9 mouse cellular contexts compared by ENCODE assay signal in the genomic region with DNA sequence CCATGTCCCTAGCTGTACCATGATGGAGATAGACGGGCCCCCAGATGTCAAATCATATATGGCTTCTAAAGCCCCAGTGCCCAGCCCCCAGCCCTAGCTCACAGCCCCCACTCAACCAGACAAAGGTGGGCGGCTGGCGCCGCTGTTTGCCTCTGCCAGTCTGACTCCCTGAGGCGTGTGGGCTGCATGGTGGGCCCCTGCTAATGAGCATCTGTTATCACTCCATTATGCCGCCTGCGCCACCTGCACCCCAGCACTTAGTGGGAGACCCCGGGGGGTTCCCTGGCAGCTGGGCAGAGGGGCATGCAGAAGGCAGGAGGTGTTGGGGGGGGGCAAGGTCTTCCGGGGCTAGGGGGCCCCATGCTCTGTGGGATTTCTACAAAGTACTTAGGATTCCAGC. TPM values are rescaled to one million over a fixed set of nuclear protein-coding genes. Genes with fewer than 3 reads are reported as not detected.
DNase-seq lines count a peak whose midpoint lies in the region; ATAC-seq lines count a peak whose summit lies in the region.
"Had no signal": no experiment of that assay in that cellular context is flagged by ENCODE, and none has a peak within 500 bp of the region (broad histone marks: within the 10 kb centered on the region; RNA-seq: fewer than 3 reads in every experiment).

No protein-coding gene starts in this region.

- DNase-seq in left cerebral cortex, postnatal 4 days = peak; percentile 66
- DNase-seq in left cerebral cortex, postnatal 14 days (ENCODE audit: low spot score in 2 of 2) = no peak
- DNase-seq in forebrain, embryonic 11.5 days (ENCODE audit: low spot score) = peak; percentile 72
- DNase-seq in right cerebral cortex, postnatal 4 days = no peak
- no peak for DNase-seq in gastrocnemius, postnatal 25 days
- no peak for DNase-seq in urinary bladder, postnatal 10 days (ENCODE audit: low spot score)

- H3K9ac ChIP-seq in forebrain, embryonic 11.5 days (ENCODE audit: low read length) = no peak overlapping the region
- H3K9ac ChIP-seq in limb, embryonic 12.5 days (replicated peaks) = no peak overlapping the region
- H3K9ac ChIP-seq in stomach, embryonic 14.5 days (replicated peaks; ENCODE audit: low read depth, low read length) = peak overlapping the region; percentile 34

- no peaks in the 10 kb centered on the region for H3K9me3 ChIP-seq in forebrain, embryonic 11.5 days (ENCODE audit: control insufficient read depth, low read length)
- H3K9me3 ChIP-seq in limb, embryonic 12.5 days = no peaks in the 10 kb centered on the region
- no peaks in the 10 kb centered on the region for H3K9me3 ChIP-seq in stomach, embryonic 14.5 days (ENCODE audit: control insufficient read depth, low read depth, low read length)

- peaks cover 4% of the 10 kb centered on the region; the same call in 1 of the 2 replicates for H3K27me3 ChIP-seq in forebrain, embryonic 11.5 days (ENCODE audit: control insufficient read depth, insufficient read depth, low read length)
- peaks cover 35% of the 10 kb centered on the region for H3K27me3 ChIP-seq in limb, embryonic 12.5 days
- H3K27me3 ChIP-seq in stomach, embryonic 14.5 days (ENCODE audit: control insufficient read depth, insufficient read depth, low read length) = no peaks in the 10 kb centered on the region

- no peaks in the 10 kb centered on the region for H3K36me3 ChIP-seq in forebrain, embryonic 11.5 days (ENCODE audit: control insufficient read depth, insufficient read depth, low read length)
- H3K36me3 ChIP-seq in limb, embryonic 12.5 days = no peaks in the 10 kb centered on the region
- no peaks in the 10 kb centered on the region for H3K36me3 ChIP-seq in stomach, embryonic 14.5 days (ENCODE audit: control insufficient read depth, insufficient read depth, low read length)

- WGBS in forebrain, embryonic 11.5 days = 39% methylated on average over 9 of the region's 9 CpGs
- 37% methylated on average over 9 of the region's 9 CpGs for WGBS in limb, embryonic 12.5 days
- WGBS in stomach, embryonic 14.5 days = 43% methylated on average over 9 of the region's 9 CpGs

- H3K4me2 ChIP-seq in forebrain, embryonic 11.5 days (ENCODE audit: low read depth, low read length, severe bottlenecking) = no peak overlapping the region
- peak overlapping the region; percentile 49 for H3K4me2 ChIP-seq in limb, embryonic 12.5 days
- peak overlapping the region; percentile 49 for H3K4me2 ChIP-seq in stomach, embryonic 14.5 days (replicated peaks; ENCODE audit: low read depth, low read length)

- ATAC-seq in forebrain, embryonic 11.5 days (replicated peaks; ENCODE audit: low FRiP score) = peak; percentile 61
- ATAC-seq in limb, embryonic 12.5 days (ENCODE audit: insufficient number of reproducible peaks, insufficient read depth, low FRiP score, low TSS enrichment, low read depth) = no peak
- no peak for ATAC-seq in stomach, embryonic 14.5 days (ENCODE audit: insufficient number of reproducible peaks, insufficient read depth, low FRiP score, low read depth)

- no peak overlapping the region for H3K4me3 ChIP-seq in forebrain, embryonic 11.5 days (ENCODE audit: low read depth, low read length)
- H3K4me3 ChIP-seq in limb, embryonic 12.5 days (replicated peaks) = peak overlapping the region; percentile 29; the same call in 1 of the 2 replicates
- H3K4me3 ChIP-seq in stomach, embryonic 14.5 days (ENCODE audit: low read depth, low read length) = peak overlapping the region; percentile 27

- peaks cover 23% of the 10 kb centered on the region for H3K4me1 ChIP-seq in forebrain, embryonic 11.5 days (replicated peaks; ENCODE audit: control insufficient read depth, insufficient read depth, low read length)
- peaks cover 23% of the 10 kb centered on the region for H3K4me1 ChIP-seq in limb, embryonic 12.5 days (replicated peaks)
- peaks cover 10% of the 10 kb centered on the region for H3K4me1 ChIP-seq in stomach, embryonic 14.5 days (ENCODE audit: control insufficient read depth, insufficient read depth, low read length)

- no peak overlapping the region for H3K27ac ChIP-seq in forebrain, embryonic 11.5 days (ENCODE audit: low read depth, low read length)
- H3K27ac ChIP-seq in limb, embryonic 12.5 days = no peak overlapping the region
- peak overlapping the region; percentile 95 for H3K27ac ChIP-seq in stomach, embryonic 14.5 days (ENCODE audit: low read length)

- intact Hi-C loops in left cerebral cortex, postnatal 4 days (cut with DNase I) = no loop called here
- intact Hi-C loops in left cerebral cortex, postnatal 14 days (cut with DNase I) = no loop called here

RNA-seq across cellular contexts. Expression of a gene that starts 3.6 kb away (rescaled TPM):
- total RNA-seq in left cerebral cortex, postnatal 4 days (2021) = 100 to 1,000 TPM; 125 to 153 TPM
- 100 to 1,000 TPM in 1 of 2 experiments, 10 to 100 TPM in 1; 93.3 to 110 TPM for total RNA-seq in left cerebral cortex, postnatal 14 days (2021)
- 177 and 184 TPM in 2 replicates for polyA plus RNA-seq in forebrain, embryonic 11.5 days (2014; fragmentation: Nextera tagmentation; extraction: Ambion mirVana)
- polyA plus RNA-seq in limb, embryonic 12.5 days (2016; fragmentation: Nextera tagmentation; extraction: Ambion mirVana) = 7.0 and 7.1 TPM in 2 replicates
- 43.8 and 50.9 TPM in 2 replicates for polyA plus RNA-seq in stomach, embryonic 14.5 days (2014; fragmentation: Nextera tagmentation; extraction: Ambion mirVana)
- total RNA-seq in gastrocnemius, postnatal 25 days (2021) = 10 to 100 TPM; 16.7 to 22.6 TPM

RNA-seq across cellular contexts. Expression of a gene that starts 39.4 kb away (rescaled TPM):
- total RNA-seq in left cerebral cortex, postnatal 4 days (2021) = 1 to 10 TPM; 1.1 to 2.1 TPM
- total RNA-seq in left cerebral cortex, postnatal 14 days (2021) = under 1 TPM; 0.68 to 0.89 TPM
- polyA plus RNA-seq in forebrain, embryonic 11.5 days (2014; fragmentation: Nextera tagmentation; extraction: Ambion mirVana) = 2.9 and 3.2 TPM in 2 replicates
- polyA plus RNA-seq in limb, embryonic 12.5 days (2016; fragmentation: Nextera tagmentation; extraction: Ambion mirVana) = 2.2 and 2.7 TPM in 2 replicates
- polyA plus RNA-seq in stomach, embryonic 14.5 days (2014; fragmentation: Nextera tagmentation; extraction: Ambion mirVana) = 3.8 and 4.5 TPM in 2 replicates
- under 1 TPM; 0.41 to 0.86 TPM for total RNA-seq in gastrocnemius, postnatal 25 days (2021)
- total RNA-seq: MEL had no signal

RNA-seq across cellular contexts. Expression of a gene that starts 54.6 kb away (rescaled TPM):
- total RNA-seq in left cerebral cortex, postnatal 4 days (2021) = under 1 TPM in 1 of 2 experiments, not detected in 1; 0.74 TPM
- total RNA-seq in left cerebral cortex, postnatal 14 days (2021) = not detected
- 0.12 and 0.20 TPM in 2 replicates for polyA plus RNA-seq in forebrain, embryonic 11.5 days (2014; fragmentation: Nextera tagmentation; extraction: Ambion mirVana)
- polyA plus RNA-seq in limb, embryonic 12.5 days (2016; fragmentation: Nextera tagmentation; extraction: Ambion mirVana) = 0.23 TPM in 1 of 2 replicates, not detected in the other
- 0.25 and 0.36 TPM in 2 replicates for polyA plus RNA-seq in stomach, embryonic 14.5 days (2014; fragmentation: Nextera tagmentation; extraction: Ambion mirVana)
- total RNA-seq in gastrocnemius, postnatal 25 days (2021) = not detected

Comparison
In these comparisons a context has a peak if more than half of its experiments do, and no peak if none do; other contexts are left out.
1. DNase-seq: peak in left cerebral cortex, postnatal 4 days (single experiment) and forebrain, embryonic 11.5 days (single experiment); none in left cerebral cortex, postnatal 14 days (0 of 2), right cerebral cortex, postnatal 4 days (single experiment), gastrocnemius, postnatal 25 days (single experiment) and urinary bladder, postnatal 10 days (single experiment).
2. RNA of a gene that starts 3.6 kb away (total RNA-seq): 125 to 153 TPM in left cerebral cortex, postnatal 4 days and 93.3 to 110 TPM in left cerebral cortex, postnatal 14 days; 16.7 to 22.6 TPM in gastrocnemius, postnatal 25 days; every median in the first group is over 4 times any median in the second.